Mouse (Mus musculus) thymus, adult 2 months (tissue): ENCODE measurements around the gene Fat2.

ENCODE experiments used
- CTCF ChIP-seq: fragments of 200-500 bp; IDR thresholded peaks from 2 replicates; pipeline ENCODE4 v1.5.1; 2012; ENCODE audit warnings: mild to moderate bottlenecking, control low read depth, low read length, moderate library complexity, borderline replicate concordance; ENCODE audit not compliant: control insufficient read depth, poor library complexity, insufficient read depth; ENCODE audit errors: extremely low read depth
- POLR2A ChIP-seq: fragments of 200-500 bp; IDR thresholded peaks from 2 replicates; pipeline ENCODE4 v1.6.1; 2012; ENCODE audit warnings: mild to moderate bottlenecking, low read length, control low read depth, moderate library complexity; ENCODE audit not compliant: control insufficient read depth, poor library complexity, insufficient read depth; ENCODE audit errors: extremely low read depth

GRCm38 (mm10) chr11:55336101-55336891, at the start of gene Fat2:
- no peak for TF ChIP-seq POLR2A
- TF ChIP-seq CTCF, result no peak
